17 mouse cellular contexts compared by ENCODE assay signal in the genomic region with DNA sequence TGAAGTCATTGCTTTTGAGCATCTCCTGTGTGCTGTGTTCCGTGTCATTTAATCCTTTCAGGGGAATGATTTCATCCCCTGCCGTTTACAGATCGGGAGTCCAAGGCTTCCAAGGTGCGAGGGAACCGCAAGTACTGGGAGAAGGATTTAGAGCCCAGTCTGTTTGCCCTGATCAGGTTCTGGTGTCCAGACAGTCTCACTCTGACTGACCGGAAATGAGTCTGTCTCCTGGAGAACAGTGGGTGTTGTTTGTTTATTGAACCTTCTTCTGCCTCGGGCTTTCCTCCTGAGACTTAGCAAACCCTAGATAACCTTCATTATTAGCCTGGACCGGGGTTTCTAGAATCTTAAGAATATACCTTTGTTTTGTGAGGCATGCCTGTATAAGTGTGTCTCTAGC.
"Had no signal": no experiment of that assay in that cellular context is flagged by ENCODE, and none has a peak within 500 bp of the region (broad histone marks: within the 10 kb centered on the region; RNA-seq: fewer than 3 reads in every experiment).

No protein-coding gene starts in this region.

- DNase-seq: lung, postnatal 14 days; lung, postnatal 4 days; right cerebral cortex, adult 18-20 months; right cerebral cortex, postnatal 25 days; right cerebral cortex, postnatal 4 days; spleen, adult 18-20 months; thymus, adult 18-20 months; thymus, postnatal 14 days; thymus, postnatal 36 days had no signal

- H3K36me3 ChIP-seq: limb, embryonic 15.5 days; liver, embryonic 12.5 days; lung, embryonic 15.5 days; midbrain, embryonic 13.5 days; neural tube, embryonic 13.5 days; neural tube, embryonic 15.5 days had no signal

- H3K9me3 ChIP-seq: limb, embryonic 15.5 days; liver, embryonic 12.5 days; lung, embryonic 15.5 days; midbrain, embryonic 13.5 days; neural tube, embryonic 13.5 days; neural tube, embryonic 15.5 days had no signal

- H3K27ac ChIP-seq: limb, embryonic 15.5 days; liver, embryonic 12.5 days; liver, embryonic 14.5 days; lung, embryonic 15.5 days; midbrain, embryonic 13.5 days; neural tube, embryonic 13.5 days; neural tube, embryonic 15.5 days had no signal

- H3K4me1 ChIP-seq: limb, embryonic 15.5 days; liver, embryonic 12.5 days; neural tube, embryonic 15.5 days had no signal

- H3K4me2 ChIP-seq: limb, embryonic 15.5 days; liver, embryonic 12.5 days; lung, embryonic 15.5 days; neural tube, embryonic 13.5 days; neural tube, embryonic 15.5 days had no signal

- H3K27me3 ChIP-seq: liver, embryonic 12.5 days; lung, embryonic 15.5 days had no signal

- H3K9ac ChIP-seq: limb, embryonic 15.5 days; liver, embryonic 12.5 days; liver, embryonic 14.5 days; lung, embryonic 15.5 days; midbrain, embryonic 13.5 days; neural tube, embryonic 13.5 days; neural tube, embryonic 15.5 days had no signal

- ATAC-seq: liver, embryonic 12.5 days had no signal

- H3K4me3 ChIP-seq: limb, embryonic 15.5 days; liver, embryonic 12.5 days; lung, embryonic 15.5 days; midbrain, embryonic 13.5 days; myocyte; neural tube, embryonic 13.5 days; neural tube, embryonic 15.5 days had no signal
